Mouse (Mus musculus): ENCODE measurements around the gene 4932438H23Rik. TPM values are rescaled to one million over a fixed set of nuclear protein-coding genes. Genes with fewer than 3 reads are reported as not detected.
A peak's percentile ranks its signal among the peaks of the same experiment; 100 is the strongest.

4932438H23Rik gene
- polyA plus RNA-seq, 1 experiment from 2014 or later: not detected

DNA sequence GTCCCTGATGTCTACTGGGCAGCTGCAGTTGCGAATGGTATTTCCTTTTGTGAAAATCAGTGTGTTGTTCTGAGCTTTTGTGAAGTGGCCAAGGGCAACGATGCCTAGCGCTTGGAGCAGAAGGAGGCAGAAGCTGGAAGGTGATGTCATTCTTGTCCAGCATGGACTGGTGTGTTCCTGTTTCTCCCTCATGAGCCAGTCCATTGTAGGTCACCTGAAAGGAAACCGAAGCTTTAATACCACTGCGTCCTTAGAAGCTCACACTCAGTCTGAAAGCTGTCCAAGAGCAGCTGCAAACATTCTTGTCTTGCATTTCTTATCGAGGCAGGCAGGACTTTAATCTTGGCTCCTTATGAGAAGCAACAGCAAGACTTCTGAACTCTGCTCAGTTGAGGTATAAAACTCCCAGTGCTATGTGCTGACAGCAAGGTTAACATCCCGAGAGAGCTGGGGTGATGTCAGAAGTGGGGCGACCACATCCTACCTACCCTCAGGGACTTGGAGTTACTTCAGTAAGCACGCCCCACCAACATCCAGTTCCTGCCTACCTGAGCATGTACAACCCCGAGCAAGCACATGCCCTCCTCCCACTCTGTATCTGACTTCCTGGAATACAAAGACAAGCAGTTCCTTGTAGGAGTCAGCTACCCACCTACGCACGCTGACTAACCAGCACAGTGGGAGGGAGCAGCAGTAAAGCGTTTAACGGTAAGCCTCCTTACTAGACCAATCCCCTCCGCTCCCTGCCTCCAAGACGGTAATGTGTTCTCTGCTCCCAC is 38.7 kb downstream of the 4932438H23Rik start:
- ATAC-seq (ENCODE audit: low FRiP score) (no peak), DNase-seq (ENCODE audit: low spot score, missing footprints) (no peak)
- H3K9ac ChIP-seq (ENCODE audit: low read length): no peak overlapping the region
- no peak overlapping the region for H3K4me3 ChIP-seq (ENCODE audit: low read depth, low read length)
- H3K27ac ChIP-seq (ENCODE audit: low read depth, low read length): no peak overlapping the region
- no peak overlapping the region for H3K4me2 ChIP-seq
- H3K9me3 ChIP-seq (ENCODE audit: control insufficient read depth, low read length): no peaks in the 10 kb centered on the region
- 57% methylated on average over 16 of the region's 16 CpGs for WGBS
- H3K36me3 ChIP-seq (ENCODE audit: control insufficient read depth, insufficient read depth, low read length): no peaks in the 10 kb centered on the region
- no peaks in the 10 kb centered on the region for H3K27me3 ChIP-seq (ENCODE audit: control insufficient read depth, insufficient read depth, low read length)
- H3K4me1 ChIP-seq (ENCODE audit: control insufficient read depth, insufficient read depth, low read length): no peaks in the 10 kb centered on the region

DNA sequence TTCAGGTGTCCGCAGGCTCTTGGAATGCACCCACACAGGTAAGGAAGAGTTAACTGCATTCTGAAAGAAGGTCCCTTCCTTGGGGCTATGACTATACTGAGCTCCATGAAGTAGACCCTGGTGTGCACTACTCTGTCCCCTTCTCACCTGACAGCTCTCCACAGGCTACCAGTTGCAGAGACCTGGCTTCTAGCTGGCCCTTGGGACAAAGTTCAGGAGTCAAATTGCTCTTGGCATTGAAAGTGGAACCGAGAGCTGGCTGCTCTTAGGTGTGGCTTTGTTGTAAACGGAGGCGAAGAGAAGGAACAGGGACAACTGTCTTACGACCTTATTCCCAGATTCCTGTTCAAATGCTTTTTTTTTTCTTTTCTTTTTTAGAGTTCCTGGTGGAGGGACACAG is 39.8 kb downstream of the 4932438H23Rik start:
- ATAC-seq (ENCODE audit: low FRiP score): no peak
- Histone ChIP-seq H3K9ac (ENCODE audit: low read length) (no peak overlapping the region), H3K4me3 (ENCODE audit: low read depth, low read length) (no peak overlapping the region), H3K36me3 (ENCODE audit: control insufficient read depth, insufficient read depth, low read length) (no peaks in the 10 kb centered on the region), H3K27ac (ENCODE audit: low read depth, low read length) (no peak overlapping the region), H3K4me2 (no peak overlapping the region), H3K4me1 (ENCODE audit: control insufficient read depth, insufficient read depth, low read length) (no peaks in the 10 kb centered on the region), H3K27me3 (ENCODE audit: control insufficient read depth, insufficient read depth, low read length) (no peaks in the 10 kb centered on the region), H3K9me3 (ENCODE audit: control insufficient read depth, low read length) (no peaks in the 10 kb centered on the region)
- no peak for DNase-seq (ENCODE audit: low spot score, missing footprints)
- 83% methylated on average over 5 of the region's 5 CpGs for WGBS

DNA sequence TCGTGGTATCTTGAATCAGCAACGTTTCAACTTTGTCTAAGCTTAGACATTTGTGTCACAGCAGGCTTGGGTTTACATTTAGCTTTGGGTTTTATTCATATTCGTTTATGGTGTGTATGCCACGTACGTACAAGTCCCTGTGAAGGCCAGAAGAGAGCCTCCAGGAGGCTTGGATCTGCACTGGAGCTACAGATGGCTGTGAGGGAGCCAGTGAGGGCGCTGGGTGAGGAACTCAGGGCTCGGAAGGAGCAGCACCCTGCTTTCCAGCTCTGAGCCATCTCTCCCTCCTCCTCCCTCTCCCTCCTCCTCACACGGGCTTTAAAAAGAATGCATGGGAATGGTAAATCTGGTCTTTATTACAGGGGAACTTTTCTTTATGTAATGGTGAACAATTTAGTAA is 41.3 kb downstream of the 4932438H23Rik start:
- no peaks in the 10 kb centered on the region for H3K27me3 ChIP-seq (ENCODE audit: control insufficient read depth, insufficient read depth, low read length)
- H3K4me3 ChIP-seq (ENCODE audit: low read depth, low read length): no peak overlapping the region
- no peaks in the 10 kb centered on the region for H3K4me1 ChIP-seq (ENCODE audit: control insufficient read depth, insufficient read depth, low read length)
- no peaks in the 10 kb centered on the region for H3K36me3 ChIP-seq (ENCODE audit: control insufficient read depth, insufficient read depth, low read length)
- WGBS: 58% methylated on average over 8 of the region's 8 CpGs
- H3K9me3 ChIP-seq (ENCODE audit: control insufficient read depth, low read length): no peaks in the 10 kb centered on the region
- ATAC-seq (ENCODE audit: low FRiP score) (no peak), DNase-seq (ENCODE audit: low spot score, missing footprints) (no peak)
- no peak overlapping the region for H3K4me2 ChIP-seq
- H3K27ac ChIP-seq (ENCODE audit: low read depth, low read length): no peak overlapping the region
- no peak overlapping the region for H3K9ac ChIP-seq (ENCODE audit: low read length)

DNA sequence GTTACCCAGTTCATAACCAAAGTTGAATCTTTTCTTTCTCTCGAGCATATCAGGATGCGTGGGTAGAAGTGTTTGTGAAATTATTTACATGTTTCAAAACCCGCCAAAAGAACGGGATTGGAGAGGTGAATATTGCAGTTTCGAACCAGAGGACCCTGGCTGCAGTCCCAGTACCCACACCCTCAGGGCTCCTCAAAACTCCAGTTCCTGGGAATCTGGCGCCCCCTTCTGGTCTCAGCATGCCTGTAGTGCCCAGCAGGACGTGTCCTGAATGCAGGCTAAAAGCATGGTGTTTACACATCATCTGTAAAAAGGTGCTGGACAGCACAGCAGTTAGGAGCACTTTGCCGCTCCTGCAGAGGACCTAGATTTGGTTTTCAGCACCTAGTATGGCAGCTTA is 49.4 kb downstream of the 4932438H23Rik start:
- Histone ChIP-seq H3K9me3 (ENCODE audit: control insufficient read depth, low read length) (no peaks in the 10 kb centered on the region), H3K4me1 (ENCODE audit: control insufficient read depth, insufficient read depth, low read length) (peaks cover 6% of the 10 kb centered on the region), H3K4me3 (ENCODE audit: low read depth, low read length) (no peak overlapping the region), H3K4me2 (no peak overlapping the region), H3K27ac (ENCODE audit: low read depth, low read length) (no peak overlapping the region), H3K9ac (ENCODE audit: low read length) (no peak overlapping the region), H3K36me3 (ENCODE audit: control insufficient read depth, insufficient read depth, low read length) (0 out of 2 replicates have a peak, but pooled peaks cover under 1% of the 10 kb centered on the region), H3K27me3 (ENCODE audit: control insufficient read depth, insufficient read depth, low read length) (no peaks in the 10 kb centered on the region)
- peak; percentile 92 for DNase-seq (ENCODE audit: low spot score, missing footprints)
- WGBS: 56% methylated on average over 8 of the region's 8 CpGs
- ATAC-seq (ENCODE audit: low FRiP score): no peak

DNA sequence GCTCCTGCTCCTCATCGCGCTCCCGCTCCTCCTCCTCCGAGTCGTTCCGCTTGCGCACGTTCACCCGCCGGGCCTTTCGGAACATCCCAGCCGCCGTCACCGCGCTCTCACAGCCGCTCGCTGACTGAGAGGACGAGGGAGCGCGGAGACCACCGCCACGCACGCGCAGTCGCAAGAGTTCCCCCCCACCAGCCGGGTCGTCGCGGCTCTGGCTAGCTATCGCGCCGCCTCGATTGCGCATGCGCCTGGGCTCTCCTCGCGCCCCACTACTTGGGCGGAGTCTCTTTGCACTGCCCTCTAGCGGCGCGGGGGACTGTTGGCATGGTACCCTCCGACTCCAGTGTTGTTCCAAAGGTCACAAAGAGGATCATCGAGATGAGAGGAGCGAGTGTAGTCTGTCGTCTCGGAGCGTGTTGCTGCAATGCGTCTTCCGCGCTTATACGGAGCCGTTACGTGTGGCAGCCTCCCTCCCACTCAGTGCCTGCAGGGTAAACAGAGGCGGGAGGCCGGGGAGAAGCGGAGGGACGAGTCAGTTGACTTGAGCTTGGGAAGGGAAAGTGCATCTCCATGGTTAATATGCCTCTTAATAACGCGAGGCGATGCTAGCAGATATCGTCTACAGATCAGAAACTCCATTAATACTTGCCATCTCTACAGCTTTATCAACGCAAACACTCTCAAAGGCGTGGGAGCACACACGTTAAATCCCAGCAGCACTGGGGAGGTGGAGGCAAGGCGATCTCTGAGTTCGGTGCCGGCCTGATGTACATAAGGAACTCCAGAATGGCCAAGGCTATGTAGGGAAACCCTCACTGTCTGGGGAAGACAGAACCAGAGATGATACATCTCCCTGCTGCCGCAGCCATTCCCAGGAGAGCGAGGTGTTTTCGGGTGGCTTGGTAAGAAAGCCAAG is 50.4 kb downstream of the 4932438H23Rik start, which contains the start of gene Paxbp1:
Paxbp1 (minus strand) TSS at position 274 of the 913 bp plus-strand sequence.
- Histone ChIP-seq H3K9ac (ENCODE audit: low read length) (peak within 1 kb of the TSS; percentile 98), H3K4me2 (peak within 1 kb of the TSS; percentile 73), H3K9me3 (ENCODE audit: control insufficient read depth, low read length) (no peaks in the 10 kb centered on the region), H3K27ac (ENCODE audit: low read depth, low read length) (peak within 1 kb of the TSS; percentile 94), H3K36me3 (ENCODE audit: control insufficient read depth, insufficient read depth, low read length) (0 out of 2 replicates have a peak, but pooled peaks cover 2% of the 10 kb centered on the region), H3K27me3 (ENCODE audit: control insufficient read depth, insufficient read depth, low read length) (no peaks in the 10 kb centered on the region), H3K4me3 (ENCODE audit: low read depth, low read length) (peak within 1 kb of the TSS; percentile 80), H3K4me1 (ENCODE audit: control insufficient read depth, insufficient read depth, low read length) (peaks cover 6% of the 10 kb centered on the region)
- ATAC-seq (ENCODE audit: low FRiP score): peak; percentile 97
- WGBS: 2% methylated on average over 63 of the region's 70 CpGs
- DNase-seq (ENCODE audit: low spot score, missing footprints): peak; percentile 100

DNA sequence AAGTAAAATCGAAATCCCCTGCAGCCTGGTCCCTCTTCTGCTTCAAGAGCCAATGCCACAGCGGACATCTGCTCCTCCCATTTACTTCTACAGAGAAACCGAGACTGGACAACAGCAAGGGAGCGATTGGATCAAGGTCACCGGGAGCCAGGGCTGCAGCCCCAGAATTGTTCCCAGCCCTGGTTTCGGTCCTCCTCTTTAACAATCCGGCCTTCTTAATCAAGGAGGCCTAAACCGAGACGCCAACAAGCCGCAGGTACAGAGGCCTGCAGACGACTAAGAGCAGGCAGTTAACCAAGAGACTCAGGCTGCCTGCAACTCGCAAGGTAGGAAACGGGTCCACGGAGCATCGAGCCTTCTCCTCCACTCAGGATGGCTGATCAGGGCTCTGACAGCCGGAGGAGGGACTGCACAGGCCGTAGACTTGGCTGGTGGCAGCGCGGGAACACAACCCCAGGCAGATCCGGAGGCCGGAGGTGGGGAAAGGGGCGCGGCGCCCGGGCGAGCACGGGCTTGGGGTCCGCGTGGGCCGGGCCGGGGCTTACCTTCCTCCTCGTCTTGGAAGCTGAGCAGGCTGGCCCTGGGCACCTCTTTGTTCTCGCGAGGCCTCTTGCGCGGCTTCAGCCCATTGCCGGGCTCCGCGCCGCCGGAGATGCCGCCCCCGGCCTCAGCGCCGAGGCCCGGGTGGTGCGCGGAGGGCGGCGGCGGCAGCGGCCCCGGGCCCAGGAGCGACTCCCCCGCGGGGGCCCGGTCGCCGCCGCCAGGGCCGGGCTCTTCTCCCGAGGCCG is 51.3 kb downstream of the 4932438H23Rik start:
- H3K36me3 ChIP-seq (ENCODE audit: control insufficient read depth, insufficient read depth, low read length): 0 out of 2 replicates have a peak, but pooled peaks cover 2% of the 10 kb centered on the region
- H3K9ac ChIP-seq (ENCODE audit: low read length): peak overlapping the region; percentile 98
- H3K27ac ChIP-seq (ENCODE audit: low read depth, low read length): peak overlapping the region; percentile 94
- peak overlapping the region; percentile 73 for H3K4me2 ChIP-seq
- ATAC-seq (ENCODE audit: low FRiP score): peak; percentile 75
- no peaks in the 10 kb centered on the region for H3K27me3 ChIP-seq (ENCODE audit: control insufficient read depth, insufficient read depth, low read length)
- H3K4me3 ChIP-seq (ENCODE audit: low read depth, low read length): peak overlapping the region; percentile 80
- no peaks in the 10 kb centered on the region for H3K9me3 ChIP-seq (ENCODE audit: control insufficient read depth, low read length)
- H3K4me1 ChIP-seq (ENCODE audit: control insufficient read depth, insufficient read depth, low read length): peaks cover 6% of the 10 kb centered on the region
- under 1% methylated on average over 57 of the region's 63 CpGs for WGBS
- DNase-seq (ENCODE audit: low spot score, missing footprints): peak; percentile 96

DNA sequence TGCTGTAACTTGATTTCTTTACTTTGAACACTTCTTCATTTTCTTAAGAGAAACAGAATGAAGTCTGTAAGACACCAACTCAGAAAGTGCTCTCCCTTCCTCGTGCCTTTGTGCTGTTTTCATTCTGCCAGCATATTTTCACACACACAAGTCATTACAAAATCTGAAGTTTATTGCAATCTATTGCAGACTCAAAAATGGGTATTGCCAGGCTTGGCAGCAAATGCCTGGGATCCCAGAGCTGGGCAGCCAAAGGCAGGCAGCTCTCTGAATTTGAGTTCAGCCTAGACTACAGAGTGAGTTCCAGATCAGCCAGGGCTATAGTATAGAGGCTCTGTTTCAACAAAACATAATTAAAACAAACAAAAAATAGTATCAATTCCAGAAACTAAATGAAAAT is 52.3 kb downstream of the 4932438H23Rik start:
- Histone ChIP-seq H3K36me3 (ENCODE audit: control insufficient read depth, insufficient read depth, low read length) (0 out of 2 replicates have a peak, but pooled peaks cover 2% of the 10 kb centered on the region), H3K9me3 (ENCODE audit: control insufficient read depth, low read length) (no peaks in the 10 kb centered on the region), H3K27ac (ENCODE audit: low read depth, low read length) (no peak overlapping the region), H3K4me3 (ENCODE audit: low read depth, low read length) (peak overlapping the region; percentile 13; the same call in 1 of the 2 replicates), H3K4me1 (ENCODE audit: control insufficient read depth, insufficient read depth, low read length) (peaks cover 6% of the 10 kb centered on the region), H3K4me2 (peak overlapping the region; percentile 73), H3K27me3 (ENCODE audit: control insufficient read depth, insufficient read depth, low read length) (no peaks in the 10 kb centered on the region), H3K9ac (ENCODE audit: low read length) (peak overlapping the region; percentile 40; the same call in 1 of the 2 replicates)
- no peak for DNase-seq (ENCODE audit: low spot score, missing footprints)
- 67% methylated on average over 1 of the region's 1 CpGs for WGBS
- no peak for ATAC-seq (ENCODE audit: low FRiP score)

DNA sequence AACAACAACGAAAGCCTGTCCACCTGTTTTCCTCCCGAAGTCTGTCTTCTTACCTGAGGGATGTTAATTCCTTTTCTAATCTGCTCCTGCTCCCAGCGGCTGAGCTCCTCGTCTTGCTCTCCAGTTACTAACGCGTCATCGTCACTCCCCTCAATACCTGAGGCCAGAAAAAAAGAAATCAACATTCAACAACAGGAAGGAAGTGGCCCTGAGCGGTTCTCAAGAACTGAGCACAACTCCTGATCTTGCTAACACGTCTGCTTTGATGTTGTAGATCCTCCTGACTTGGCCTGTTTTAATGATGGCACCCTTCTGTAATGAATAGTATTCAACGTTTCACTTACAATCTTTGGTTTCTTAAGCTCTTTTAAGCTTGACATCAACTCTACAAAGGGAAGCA is 59.1 kb downstream of the 4932438H23Rik start:
- Histone ChIP-seq H3K4me2 (no peak overlapping the region), H3K36me3 (ENCODE audit: control insufficient read depth, insufficient read depth, low read length) (peaks cover 26% of the 10 kb centered on the region; the same call in 1 of the 2 replicates), H3K4me3 (ENCODE audit: low read depth, low read length) (no peak overlapping the region), H3K9me3 (ENCODE audit: control insufficient read depth, low read length) (no peaks in the 10 kb centered on the region), H3K4me1 (ENCODE audit: control insufficient read depth, insufficient read depth, low read length) (no peaks in the 10 kb centered on the region), H3K9ac (ENCODE audit: low read length) (no peak overlapping the region), H3K27ac (ENCODE audit: low read depth, low read length) (no peak overlapping the region), H3K27me3 (ENCODE audit: control insufficient read depth, insufficient read depth, low read length) (no peaks in the 10 kb centered on the region)
- WGBS: 94% methylated on average over 10 of the region's 10 CpGs
- ATAC-seq (ENCODE audit: low FRiP score) (no peak), DNase-seq (ENCODE audit: low spot score, missing footprints) (no peak)
